Mouse (Mus musculus) left cerebral cortex, adult 11 months (tissue): ENCODE measurements around the gene Vmn1r119.
"Not testable (repeated sequence)": the region's sequence is repeated elsewhere in the genome, so short reads cannot be mapped to it uniquely, and the experiment has no call there.

Experiments
- DNase-seq: peaks from one replicate; pipeline ENCODE4 v3.0.0; 2022; ENCODE audit warnings: low spot score

The Vmn1r119 gene

GRCm38 (mm10) chr7:21012355-21012754 lies at the start of gene Vmn1r119:
TSS of gene Vmn1r119 (minus strand) at chr7:21012455.
- not testable (repeated sequence) for DNase-seq

- not testable (repeated sequence) for DNase-seq
Measured at GRCm38 (mm10) chr7:21053684-21054083, 41.4 kb upstream of the Vmn1r119 start, which contains the start of gene Vmn1r120. TSS of gene Vmn1r120 (minus strand) at chr7:21053784.
